Comparison of ENCODE assay signal across 9 mouse cellular contexts in the genomic region with DNA sequence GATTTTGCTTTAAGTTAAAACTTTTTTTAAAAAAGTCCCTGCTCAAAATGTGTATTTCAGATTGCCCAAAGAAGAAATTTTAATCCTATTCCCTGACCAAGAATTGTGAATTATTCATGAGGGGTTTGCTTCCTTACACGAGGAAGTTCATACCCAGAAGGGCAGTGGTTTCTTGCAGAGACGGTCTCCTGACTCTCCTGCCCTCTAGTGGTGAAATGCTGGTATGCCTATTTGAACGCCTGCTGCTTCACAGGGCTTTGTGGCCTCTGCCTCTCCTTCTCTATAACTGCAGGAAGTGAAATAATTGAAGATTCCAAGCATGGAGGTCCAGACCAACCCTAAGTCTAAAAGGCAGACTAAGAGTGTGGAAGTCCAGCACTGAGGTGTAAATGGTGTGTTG.
DNase-seq lines count a peak whose midpoint lies in the region; ATAC-seq and TF ChIP-seq lines count a peak whose summit lies in the region.
"Had no signal": no experiment of that assay in that cellular context is flagged by ENCODE, and none has a peak within 500 bp of the region (broad histone marks: within the 10 kb centered on the region; RNA-seq: fewer than 3 reads in every experiment).

No protein-coding gene starts in this region.

- no peaks in the 10 kb centered on the region for H3K36me3 ChIP-seq in forebrain, embryonic 11.5 days (ENCODE audit: control insufficient read depth, insufficient read depth, low read length)
- no peaks in the 10 kb centered on the region for H3K36me3 ChIP-seq in forebrain, embryonic 15.5 days
- no peaks in the 10 kb centered on the region for H3K36me3 ChIP-seq in stomach, postnatal 0 days (ENCODE audit: control insufficient read depth, insufficient read depth, low read length)
- H3K36me3 ChIP-seq: limb, embryonic 15.5 days had no signal

- WGBS in forebrain, embryonic 11.5 days, result 22% methylated on average over 3 of the region's 3 CpGs
- 9% methylated on average over 3 of the region's 3 CpGs for WGBS in forebrain, embryonic 15.5 days
- WGBS in stomach, postnatal 0 days, result 27% methylated on average over 3 of the region's 3 CpGs

- POLR2A ChIA-PET in Patski (lab: Charles Lee), result no interaction called here

- no peak overlapping the region for H3K27ac ChIP-seq in forebrain, embryonic 11.5 days (ENCODE audit: low read depth, low read length)
- no peak overlapping the region for H3K27ac ChIP-seq in forebrain, embryonic 15.5 days (replicated peaks)
- H3K27ac ChIP-seq in stomach, postnatal 0 days (replicated peaks), result no peak overlapping the region
- H3K27ac ChIP-seq: limb, embryonic 15.5 days had no signal

- TF ChIP-seq CTCF in Patski (IDR thresholded peaks at IDR 0.05), result peak; percentile 87
- TF ChIP-seq CTCF in stomach, postnatal 0 days (IDR thresholded peaks at IDR 0.05; ENCODE audit: low read depth), result peak; percentile 91

- TF ChIP-seq EP300 in stomach, postnatal 0 days (optimal IDR thresholded peaks at IDR 0.05), result no peak

- no peak overlapping the region for H3K9ac ChIP-seq in forebrain, embryonic 11.5 days (ENCODE audit: low read length)
- no peak overlapping the region for H3K9ac ChIP-seq in forebrain, embryonic 15.5 days (replicated peaks)
- H3K9ac ChIP-seq in stomach, postnatal 0 days (ENCODE audit: low read length), result no peak overlapping the region
- H3K9ac ChIP-seq: limb, embryonic 15.5 days had no signal

- no peak overlapping the region for H3K4me3 ChIP-seq in forebrain, embryonic 11.5 days (ENCODE audit: low read depth, low read length)
- no peak overlapping the region for H3K4me3 ChIP-seq in forebrain, embryonic 15.5 days
- H3K4me3 ChIP-seq in stomach, postnatal 0 days (ENCODE audit: low read depth, low read length), result no peak overlapping the region
- H3K4me3 ChIP-seq: limb, embryonic 15.5 days had no signal

- no peaks in the 10 kb centered on the region for H3K9me3 ChIP-seq in forebrain, embryonic 11.5 days (ENCODE audit: control insufficient read depth, low read length)
- no peaks in the 10 kb centered on the region for H3K9me3 ChIP-seq in forebrain, embryonic 15.5 days
- H3K9me3 ChIP-seq in stomach, postnatal 0 days (ENCODE audit: control insufficient read depth, low read length), result no peaks in the 10 kb centered on the region
- H3K9me3 ChIP-seq: limb, embryonic 15.5 days had no signal

- ATAC-seq in forebrain, embryonic 11.5 days (replicated peaks; ENCODE audit: low FRiP score), result 0 out of 2 replicates have a peak, but pooled peaks have one; percentile 51
- ATAC-seq in forebrain, embryonic 15.5 days (replicated peaks), result no peak; the same call in 1 of the 2 replicates
- no peak for ATAC-seq in Patski
- ATAC-seq in megakaryocyte progenitor cell, adult 5-6 weeks (replicated peaks; ENCODE audit: poor library complexity), result peak; percentile 83
- ATAC-seq in stomach, postnatal 0 days (ENCODE audit: low FRiP score, low TSS enrichment), result no peak

- in situ Hi-C loops in Patski (cut with MboI; ENCODE audit: low pct_unique_long_range_greater_than_20kb), result loop anchor here (5.0 to 10.0 kb wide), 2 partner anchors 150 to 222 kb away; no protein-coding TSS in a partner anchor

- no peaks in the 10 kb centered on the region for H3K27me3 ChIP-seq in forebrain, embryonic 11.5 days (ENCODE audit: control insufficient read depth, insufficient read depth, low read length)
- no peaks in the 10 kb centered on the region for H3K27me3 ChIP-seq in forebrain, embryonic 15.5 days
- no peaks in the 10 kb centered on the region for H3K27me3 ChIP-seq in Patski
- H3K27me3 ChIP-seq in stomach, postnatal 0 days (ENCODE audit: control insufficient read depth, insufficient read depth, low read length), result no peaks in the 10 kb centered on the region
- H3K27me3 ChIP-seq: limb, embryonic 15.5 days had no signal

- CTCF ChIA-PET in Patski (lab: Charles Lee), result interaction anchor here (0.6 to 1.5 kb wide), 8 partner anchors 8 to 205 kb away, joined by 3 to 5 read pairs (median 3); no protein-coding TSS in a partner anchor

- peak; percentile 84 for DNase-seq in forebrain, embryonic 11.5 days (ENCODE audit: low spot score)
- peak; percentile 38 for DNase-seq in Patski (ENCODE audit: low read depth, low spot score)
- DNase-seq in cerebellum, postnatal 14 days, result peak; percentile 79 to 82
- peak; percentile 32 to 56 for DNase-seq in gastrocnemius, postnatal 4 days (ENCODE audit: low spot score in 2 of 2)
- peak; percentile 23 to 60 for DNase-seq in layer of hippocampus, adult 8-10 months (ENCODE audit: low spot score in 2 of 2)
- DNase-seq in stomach, postnatal 0 days (ENCODE audit: low spot score), result peak; percentile 68

- no peak overlapping the region for H3K4me2 ChIP-seq in forebrain, embryonic 11.5 days (ENCODE audit: low read depth, low read length, severe bottlenecking)
- no peak overlapping the region for H3K4me2 ChIP-seq in forebrain, embryonic 15.5 days (replicated peaks)
- H3K4me2 ChIP-seq in stomach, postnatal 0 days (replicated peaks; ENCODE audit: low read depth), result no peak overlapping the region
- H3K4me2 ChIP-seq: limb, embryonic 15.5 days had no signal

- no peaks in the 10 kb centered on the region for H3K4me1 ChIP-seq in forebrain, embryonic 11.5 days (replicated peaks; ENCODE audit: control insufficient read depth, insufficient read depth, low read length)
- no peaks in the 10 kb centered on the region for H3K4me1 ChIP-seq in forebrain, embryonic 15.5 days
- H3K4me1 ChIP-seq in stomach, postnatal 0 days (replicated peaks; ENCODE audit: control insufficient read depth, insufficient read depth), result no peaks in the 10 kb centered on the region
- H3K4me1 ChIP-seq: limb, embryonic 15.5 days had no signal

Comparison
In these comparisons a context has a peak if more than half of its experiments do, and no peak if none do; other contexts are left out.
1. ATAC-seq: peak in forebrain, embryonic 11.5 days (single experiment) and megakaryocyte progenitor cell, adult 5-6 weeks (single experiment); none in forebrain, embryonic 15.5 days (single experiment), Patski (single experiment) and stomach, postnatal 0 days (single experiment).
2. Peak in every context shown above with its lines, with median percentiles within 50 percentile points of each other: DNase-seq.